In genomic region chr19:6062418-6062817, GRCm38 (mm10) we compare ENCODE assay signal across 8 mouse cellular contexts. TPM values are rescaled to one million over a fixed set of nuclear protein-coding genes. Genes with fewer than 3 reads are reported as not detected.
DNase-seq lines count a peak whose midpoint lies in the region; ATAC-seq and TF ChIP-seq lines count a peak whose summit lies in the region.

No protein-coding gene starts in this region.

- no peak for TF ChIP-seq POLR2A in heart, adult 2 months (IDR thresholded peaks at IDR 0.05; ENCODE audit: insufficient read depth, low read depth, low read length)
- TF ChIP-seq POLR2A in CH12.LX (IDR thresholded peaks at IDR 0.05; ENCODE audit: low read depth, low read length) = no peak

- no peak for TF ChIP-seq EP300 in heart, adult 2 months (IDR thresholded peaks at IDR 0.05; ENCODE audit: insufficient read depth, low read depth, low read length)
- no peak for TF ChIP-seq EP300 in CH12.LX (IDR thresholded peaks at IDR 0.05; ENCODE audit: low read length)

- peak overlapping the region; percentile 83 for H3K4me3 ChIP-seq in heart, adult 2 months
- peak overlapping the region; percentile 94 to 98 (median 95) for H3K4me3 ChIP-seq in CH12.LX (replicated peaks in 1 of 3; ENCODE audit: low read depth in 2 of 3, low read length in 2 of 3, poor library complexity in 1 of 3)
- H3K4me3 ChIP-seq in forebrain, embryonic 16.5 days (replicated peaks; ENCODE audit: low read length) = peak overlapping the region; percentile 90
- H3K4me3 ChIP-seq in liver, embryonic 15.5 days (replicated peaks) = peak overlapping the region; percentile 89

- 54% methylated on average over 5 of the region's 5 CpGs for WGBS in heart, adult 2 months
- 71% methylated on average over 5 of the region's 5 CpGs for WGBS in forebrain, embryonic 16.5 days
- 45% methylated on average over 5 of the region's 5 CpGs for WGBS in liver, embryonic 15.5 days (ENCODE audit: insufficient replicate concordance)

- ATAC-seq in forebrain, embryonic 16.5 days = no peak
- no peak for ATAC-seq in liver, embryonic 15.5 days (ENCODE audit: insufficient read depth)

- intact Hi-C loops in heart, adult 2 months (cut with DNase I) = no loop called here
- intact Hi-C loops in heart, postnatal 14 days (cut with DNase I) = loop anchor here (10.0 kb wide), 1 partner anchor 272 kb away; the partner anchor contains the start of gene Men1

- H3K9me3 ChIP-seq in CH12.LX (replicated peaks; ENCODE audit: low read length) = no peaks in the 10 kb centered on the region
- H3K9me3 ChIP-seq in forebrain, embryonic 16.5 days (ENCODE audit: control insufficient read depth, low read length) = no peaks in the 10 kb centered on the region
- H3K9me3 ChIP-seq in liver, embryonic 15.5 days (replicated peaks) = no peaks in the 10 kb centered on the region

- H3K4me2 ChIP-seq in CH12.LX (ENCODE audit: insufficient read depth, low read depth, poor library complexity, severe bottlenecking) = peak overlapping the region; percentile 41
- peak overlapping the region; percentile 100 for H3K4me2 ChIP-seq in forebrain, embryonic 16.5 days (ENCODE audit: low read length)
- peak overlapping the region; percentile 100 for H3K4me2 ChIP-seq in liver, embryonic 15.5 days

- in situ Hi-C loops in CH12.LX (cut with MboI; ENCODE audit: low pct_ligation_motif_present, low pct_unique_long_range_greater_than_20kb, low sequenced_read_pairs) = loop anchor here (10.0 kb wide), 1 partner anchor 98 kb away; the partner anchor contains the start of gene Pola2

- H3K9ac ChIP-seq in heart, adult 2 months (ENCODE audit: low read depth, low read length) = peak overlapping the region; percentile 78; the same call in 1 of the 2 replicates
- peak overlapping the region; percentile 78 for H3K9ac ChIP-seq in CH12.LX (ENCODE audit: insufficient read depth, low read depth)
- H3K9ac ChIP-seq in forebrain, embryonic 16.5 days (replicated peaks; ENCODE audit: low read depth, low read length) = peak overlapping the region; percentile 91
- H3K9ac ChIP-seq in liver, embryonic 15.5 days = peak overlapping the region; percentile 91

- no peaks in the 10 kb centered on the region for H3K27me3 ChIP-seq in heart, adult 2 months (ENCODE audit: control insufficient read depth, insufficient read depth, low read length)
- H3K27me3 ChIP-seq in CH12.LX (replicated peaks) = no peaks in the 10 kb centered on the region
- no peaks in the 10 kb centered on the region for H3K27me3 ChIP-seq in forebrain, embryonic 16.5 days (replicated peaks; ENCODE audit: control insufficient read depth, insufficient read depth, low read length)
- no peaks in the 10 kb centered on the region for H3K27me3 ChIP-seq in liver, embryonic 15.5 days

- H3K4me1 ChIP-seq in heart, adult 2 months (ENCODE audit: control insufficient read depth, insufficient read depth, low read length) = peaks cover 8% of the 10 kb centered on the region; the same call in 1 of the 2 replicates
- peaks cover 9 to 44% of the 10 kb centered on the region in 2 experiments for H3K4me1 ChIP-seq in CH12.LX (ENCODE audit: control insufficient read depth in 1 of 2, insufficient read depth in 2 of 2)
- H3K4me1 ChIP-seq in forebrain, embryonic 16.5 days (replicated peaks; ENCODE audit: control insufficient read depth, insufficient read depth, low read length) = peaks cover 41% of the 10 kb centered on the region
- H3K4me1 ChIP-seq in liver, embryonic 15.5 days (replicated peaks) = peaks cover 71% of the 10 kb centered on the region

- DNase-seq in heart, adult 2 months = no peak
- DNase-seq in heart, postnatal 14 days = no peak
- DNase-seq in CH12.LX (ENCODE audit: extremely low read depth) = no peak
- DNase-seq in adrenal gland, adult 2 months = no peak
- no peak for DNase-seq in kidney, adult 9 months
- no peak for DNase-seq in embryo, embryonic 11 days

- dilution Hi-C loops in CH12.LX (cut with MboI; ENCODE audit: extremely low pct_ligation_motif_present, extremely low pct_unique_long_range_greater_than_20kb, low sequenced_read_pairs) = no loop called here

- H3K36me3 ChIP-seq in heart, adult 2 months (ENCODE audit: control insufficient read depth, insufficient read depth, low read length) = peaks cover 4% of the 10 kb centered on the region; the same call in 1 of the 2 replicates
- H3K36me3 ChIP-seq in CH12.LX (replicated peaks in 1 of 2; ENCODE audit: control insufficient read depth in 1 of 2, insufficient read depth in 1 of 2, low read length in 1 of 2) = peaks cover 13 to 29% of the 10 kb centered on the region in 2 experiments
- H3K36me3 ChIP-seq in forebrain, embryonic 16.5 days (ENCODE audit: control insufficient read depth, insufficient read depth) = no peaks in the 10 kb centered on the region
- peaks cover 21% of the 10 kb centered on the region for H3K36me3 ChIP-seq in liver, embryonic 15.5 days (replicated peaks)

- TF ChIP-seq RAD21 in CH12.LX (IDR thresholded peaks at IDR 0.05; ENCODE audit: low read depth, low read length) = no peak

- no peaks in the 10 kb centered on the region for H3K79me2 ChIP-seq in heart, adult 2 months (replicated peaks; ENCODE audit: control insufficient read depth, insufficient read depth, low read length)
- H3K79me2 ChIP-seq in CH12.LX (replicated peaks; ENCODE audit: control insufficient read depth, extremely low read depth, insufficient read depth, poor library complexity, severe bottlenecking) = peaks cover 22% of the 10 kb centered on the region

- no peak for TF ChIP-seq CTCF in heart, adult 2 months (IDR thresholded peaks at IDR 0.05)
- TF ChIP-seq CTCF in CH12.LX (conservative IDR thresholded peaks at IDR 0.05 in 1 of 2, IDR thresholded peaks at IDR 0.05 in 1 of 2; ENCODE audit: low read depth in 2 of 2, low read length in 2 of 2) = no peak

- H3K27ac ChIP-seq in heart, adult 2 months = no peak overlapping the region; the same call in 1 of the 2 replicates
- no peak overlapping the region for H3K27ac ChIP-seq in CH12.LX (ENCODE audit: insufficient read depth, low read depth)
- no peak overlapping the region for H3K27ac ChIP-seq in forebrain, embryonic 16.5 days (ENCODE audit: low read length)
- peak overlapping the region; percentile 98 for H3K27ac ChIP-seq in liver, embryonic 15.5 days (replicated peaks)

TF ChIP-seq in CH12.LX, 34 proteins besides CTCF, POLR2A, EP300 and RAD21 (continues in another document):
- TF ChIP-seq CHD1 (IDR thresholded peaks at IDR 0.05; ENCODE audit: low read depth, low read length) = no peak

RNA-seq across cellular contexts. Expression of gene Znhit2, which starts 1.4 kb away (rescaled TPM):
- 10 to 100 TPM in 1 of 2 experiments, 1 to 10 TPM in 1; 9.9 to 13.4 TPM for total RNA-seq in heart, adult 2 months (2021)
- 12.3 and 14.4 TPM in 2 replicates for polyA plus RNA-seq in heart, adult 2 months (2012; rRNA removed)
- total RNA-seq in heart, postnatal 14 days (2021) = 10 to 100 TPM; 11.8 to 12.6 TPM
- total RNA-seq in CH12.LX (2012; rRNA removed) (29.2 and 32.7 TPM in 2 replicates), CH12.LX (2014; rRNA removed) (20.9 and 22.6 TPM in 2 replicates)
- 20.1 and 20.5 TPM in 2 replicates for polyA plus RNA-seq in CH12.LX (2012; ENCODE audit: insufficient read length, low read depth)
- 30.1 and 31.0 TPM in 2 replicates for polyA plus RNA-seq in forebrain, embryonic 16.5 days (2015; fragmentation: Nextera tagmentation; extraction: Ambion mirVana)
- 19.1 and 19.5 TPM in 2 replicates for polyA plus RNA-seq in liver, embryonic 15.5 days (2015; fragmentation: Nextera tagmentation; extraction: Ambion mirVana)
- 10 to 100 TPM; 24.7 to 37.5 TPM for total RNA-seq in adrenal gland, adult 2 months (2021)
- polyA plus RNA-seq in adrenal gland, adult 2 months (2012; rRNA removed) = 134 and 152 TPM in 2 replicates

RNA-seq across cellular contexts. Expression of gene Fau, which starts 4.8 kb away (rescaled TPM):
- total RNA-seq in heart, adult 2 months (2021) = 100 to 1,000 TPM; 550 to 636 TPM
- polyA plus RNA-seq in heart, adult 2 months (2012; rRNA removed) = 265 and 386 TPM in 2 replicates
- total RNA-seq in heart, postnatal 14 days (2021) = 100 to 1,000 TPM; 597 to 635 TPM
- 2,266 and 2,403 TPM in 2 replicates for total RNA-seq in CH12.LX (2012; rRNA removed)
- total RNA-seq in CH12.LX (2014; rRNA removed) = 1,142 and 1,239 TPM in 2 replicates
- 2,522 and 2,776 TPM in 2 replicates for polyA plus RNA-seq in CH12.LX (2012; ENCODE audit: insufficient read length, low read depth)
- polyA plus RNA-seq in forebrain, embryonic 16.5 days (2015; fragmentation: Nextera tagmentation; extraction: Ambion mirVana) = 493 and 512 TPM in 2 replicates
- 401 and 446 TPM in 2 replicates for polyA plus RNA-seq in liver, embryonic 15.5 days (2015; fragmentation: Nextera tagmentation; extraction: Ambion mirVana)
- 1,000 to 10,000 TPM; 1,141 to 1,229 TPM for total RNA-seq in adrenal gland, adult 2 months (2021)
- polyA plus RNA-seq in adrenal gland, adult 2 months (2012; rRNA removed) = 984 and 1,350 TPM in 2 replicates

RNA-seq across cellular contexts. Expression of gene Mrpl49, which starts 4.8 kb away (rescaled TPM):
- total RNA-seq in heart, adult 2 months (2021) = 10 to 100 TPM; 37.1 to 39.0 TPM
- polyA plus RNA-seq in heart, adult 2 months (2012; rRNA removed) = 23.5 and 33.0 TPM in 2 replicates
- 10 to 100 TPM; 37.1 to 37.4 TPM for total RNA-seq in heart, postnatal 14 days (2021)
- 37.4 and 49.8 TPM in 2 replicates for total RNA-seq in CH12.LX (2012; rRNA removed)
- 59.0 and 60.9 TPM in 2 replicates for total RNA-seq in CH12.LX (2014; rRNA removed)
- 55.6 and 66.6 TPM in 2 replicates for polyA plus RNA-seq in CH12.LX (2012; ENCODE audit: insufficient read length, low read depth)
- 65.0 and 74.0 TPM in 2 replicates for polyA plus RNA-seq in forebrain, embryonic 16.5 days (2015; fragmentation: Nextera tagmentation; extraction: Ambion mirVana)
- 39.5 and 41.8 TPM in 2 replicates for polyA plus RNA-seq in liver, embryonic 15.5 days (2015; fragmentation: Nextera tagmentation; extraction: Ambion mirVana)
- total RNA-seq in adrenal gland, adult 2 months (2021) = 10 to 100 TPM; 64.8 to 67.5 TPM
- 15.8 and 17.0 TPM in 2 replicates for polyA plus RNA-seq in adrenal gland, adult 2 months (2012; rRNA removed)

RNA-seq across cellular contexts. Expression of gene Tm7sf2, which starts 5.8 kb away (rescaled TPM):
- total RNA-seq in heart, adult 2 months (2021) = 1 to 10 TPM; 2.7 to 3.7 TPM
- polyA plus RNA-seq in heart, adult 2 months (2012; rRNA removed) = 9.3 and 11.9 TPM in 2 replicates
- 1 to 10 TPM; 2.9 to 5.5 TPM for total RNA-seq in heart, postnatal 14 days (2021)
- total RNA-seq in CH12.LX (2012; rRNA removed) (8.7 and 10.8 TPM in 2 replicates), CH12.LX (2014; rRNA removed) (8.8 and 11.7 TPM in 2 replicates)
- 7.9 and 15.1 TPM in 2 replicates for polyA plus RNA-seq in CH12.LX (2012; ENCODE audit: insufficient read length, low read depth)
- 34.0 and 41.3 TPM in 2 replicates for polyA plus RNA-seq in forebrain, embryonic 16.5 days (2015; fragmentation: Nextera tagmentation; extraction: Ambion mirVana)
- polyA plus RNA-seq in liver, embryonic 15.5 days (2015; fragmentation: Nextera tagmentation; extraction: Ambion mirVana) = 49.1 and 50.2 TPM in 2 replicates
- total RNA-seq in adrenal gland, adult 2 months (2021) = 10 to 100 TPM; 22.0 to 48.3 TPM
- 91.9 and 126 TPM in 2 replicates for polyA plus RNA-seq in adrenal gland, adult 2 months (2012; rRNA removed)

RNA-seq across cellular contexts. Expression of gene Vps51, which starts 14.6 kb away (rescaled TPM):
- 10 to 100 TPM; 19.1 to 22.0 TPM for total RNA-seq in heart, adult 2 months (2021)
- polyA plus RNA-seq in heart, adult 2 months (2012; rRNA removed) = 35.1 and 39.0 TPM in 2 replicates
- total RNA-seq in heart, postnatal 14 days (2021) = 10 to 100 TPM; 27.9 to 32.3 TPM
- 44.7 and 48.2 TPM in 2 replicates for total RNA-seq in CH12.LX (2012; rRNA removed)
- 37.0 and 37.7 TPM in 2 replicates for total RNA-seq in CH12.LX (2014; rRNA removed)
- polyA plus RNA-seq in CH12.LX (2012; ENCODE audit: insufficient read length, low read depth) = 44.1 and 51.2 TPM in 2 replicates
- polyA plus RNA-seq in forebrain, embryonic 16.5 days (2015; fragmentation: Nextera tagmentation; extraction: Ambion mirVana) = 85.9 and 88.5 TPM in 2 replicates
- 27.3 and 30.8 TPM in 2 replicates for polyA plus RNA-seq in liver, embryonic 15.5 days (2015; fragmentation: Nextera tagmentation; extraction: Ambion mirVana)
- total RNA-seq in adrenal gland, adult 2 months (2021) = 10 to 100 TPM; 57.1 to 60.0 TPM
- polyA plus RNA-seq in adrenal gland, adult 2 months (2012; rRNA removed) = 64.4 and 66.3 TPM in 2 replicates

Comparison
In these comparisons a context has a peak if more than half of its experiments do, and no peak if none do; other contexts are left out.
1. H3K4me2 ChIP-seq: peak in every context shown above with its lines; median percentile 100 in forebrain, embryonic 16.5 days; 100 in liver, embryonic 15.5 days; 41 in CH12.LX.